Mouse (Mus musculus): Measurements from ENCODE around the gene Mapk1ip1. TPM values are rescaled to one million over a fixed set of nuclear protein-coding genes. Genes with fewer than 3 reads are reported as not detected.
A peak's percentile ranks its signal among the peaks of the same experiment; 100 is the strongest.

Gene Mapk1ip1
- polyA plus RNA-seq, 1 experiment from 2014 or later: 16.7 TPM

- Histone ChIP-seq H3K4me3 (ENCODE audit: control insufficient read depth in 1 of 2, insufficient read depth in 1 of 2, low read depth in 1 of 2, low read length in 2 of 2) (no peak overlapping the region), H3K27me3 (ENCODE audit: control insufficient read depth, insufficient read depth, low read length) (no peaks in the 10 kb centered on the region), H3K9me3 (ENCODE audit: control insufficient read depth, low read length) (no peaks in the 10 kb centered on the region), H3K4me2 (ENCODE audit: low read length) (no peak overlapping the region), H3K36me3 (ENCODE audit: control insufficient read depth, insufficient read depth, low read length) (no peaks in the 10 kb centered on the region), H3K4me1 (ENCODE audit: control insufficient read depth in 2 of 2, insufficient read depth in 2 of 2, low read length in 2 of 2) (peaks cover 0 to 2% of the 10 kb centered on the region in 2 experiments; a peak in 1 of 4 replicates), H3K27ac (replicated peaks in 1 of 2; ENCODE audit: control insufficient read depth in 1 of 2, insufficient read depth in 1 of 2, low read depth in 2 of 2, low read length in 2 of 2) (no peak overlapping the region), H3K9ac (ENCODE audit: low read length) (no peak overlapping the region)
- WGBS: 17% methylated on average over 11 of the region's 11 CpGs
- ATAC-seq (ENCODE audit: insufficient number of reproducible peaks, insufficient read depth, low FRiP score, low read depth): no peak
Observed at GRCm38 (mm10) chr7:138827812-138828211, 18.3 kb downstream of the Mapk1ip1 start.

- 83% methylated on average over 19 of the region's 19 CpGs for WGBS
- Histone ChIP-seq H3K9ac (ENCODE audit: low read length) (no peak overlapping the region), H3K27ac (replicated peaks in 1 of 2; ENCODE audit: control insufficient read depth in 1 of 2, insufficient read depth in 1 of 2, low read depth in 2 of 2, low read length in 2 of 2) (no peak overlapping the region), H3K4me3 (ENCODE audit: control insufficient read depth in 1 of 2, insufficient read depth in 1 of 2, low read depth in 1 of 2, low read length in 2 of 2) (no peak overlapping the region), H3K9me3 (ENCODE audit: control insufficient read depth, low read length) (no peaks in the 10 kb centered on the region), H3K4me2 (ENCODE audit: low read length) (no peak overlapping the region), H3K27me3 (ENCODE audit: control insufficient read depth, insufficient read depth, low read length) (no peaks in the 10 kb centered on the region), H3K36me3 (ENCODE audit: control insufficient read depth, insufficient read depth, low read length) (no peaks in the 10 kb centered on the region), H3K4me1 (ENCODE audit: control insufficient read depth in 2 of 2, insufficient read depth in 2 of 2, low read length in 2 of 2) (peaks cover 0 to 2% of the 10 kb centered on the region in 2 experiments; a peak in 1 of 4 replicates)
- no peak for ATAC-seq (ENCODE audit: insufficient number of reproducible peaks, insufficient read depth, low FRiP score, low read depth)
Observed at GRCm38 (mm10) chr7:138824995-138825756, 20.9 kb downstream of the Mapk1ip1 start.

GRCm38 (mm10) chr7:138824423-138824822 lies 21.6 kb downstream of the Mapk1ip1 start:
- H3K9ac ChIP-seq (ENCODE audit: low read length): no peak overlapping the region
- H3K36me3 ChIP-seq (ENCODE audit: control insufficient read depth, insufficient read depth, low read length): no peaks in the 10 kb centered on the region
- no peaks in the 10 kb centered on the region for H3K27me3 ChIP-seq (ENCODE audit: control insufficient read depth, insufficient read depth, low read length)
- H3K9me3 ChIP-seq (ENCODE audit: control insufficient read depth, low read length): no peaks in the 10 kb centered on the region
- no peak overlapping the region for H3K27ac ChIP-seq (replicated peaks in 1 of 2; ENCODE audit: control insufficient read depth in 1 of 2, insufficient read depth in 1 of 2, low read depth in 2 of 2, low read length in 2 of 2)
- no peak overlapping the region for H3K4me2 ChIP-seq (ENCODE audit: low read length)
- WGBS: 74% methylated on average over 6 of the region's 6 CpGs
- peaks cover 0 to 2% of the 10 kb centered on the region in 2 experiments; a peak in 1 of 4 replicates for H3K4me1 ChIP-seq (ENCODE audit: control insufficient read depth in 2 of 2, insufficient read depth in 2 of 2, low read length in 2 of 2)
- ATAC-seq (ENCODE audit: insufficient number of reproducible peaks, insufficient read depth, low FRiP score, low read depth): no peak; the same call in 1 of the 2 replicates
- no peak overlapping the region for H3K4me3 ChIP-seq (ENCODE audit: control insufficient read depth in 1 of 2, insufficient read depth in 1 of 2, low read depth in 1 of 2, low read length in 2 of 2)

DNA sequence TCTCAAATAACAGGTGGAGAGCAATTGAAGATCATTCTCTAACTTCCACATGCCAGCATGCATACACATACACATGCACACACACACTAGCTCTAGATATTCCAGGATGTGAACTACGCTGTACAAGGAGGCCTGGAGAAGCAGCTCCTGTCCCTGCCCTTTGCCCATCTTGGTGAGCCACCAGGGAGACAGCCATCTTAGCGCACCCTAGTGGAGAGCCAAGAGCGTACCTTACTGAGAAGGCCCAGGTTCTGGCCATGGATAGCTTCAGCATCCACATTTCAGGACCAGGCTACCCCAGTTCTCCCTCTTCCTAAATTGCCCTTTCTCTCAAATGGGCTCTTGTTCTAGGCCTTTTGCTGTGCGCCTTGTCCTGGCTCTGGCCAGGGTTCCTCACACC lies 27.8 kb downstream of the Mapk1ip1 start:
- H3K9ac ChIP-seq (ENCODE audit: low read length): no peak overlapping the region
- H3K4me3 ChIP-seq (ENCODE audit: control insufficient read depth in 1 of 2, insufficient read depth in 1 of 2, low read depth in 1 of 2, low read length in 2 of 2): no peak overlapping the region
- no peak overlapping the region for H3K4me2 ChIP-seq (ENCODE audit: low read length)
- 57% methylated on average over 4 of the region's 4 CpGs for WGBS
- H3K27ac ChIP-seq (replicated peaks in 1 of 2; ENCODE audit: control insufficient read depth in 1 of 2, insufficient read depth in 1 of 2, low read depth in 2 of 2, low read length in 2 of 2): no peak overlapping the region
- no peaks in the 10 kb centered on the region for H3K9me3 ChIP-seq (ENCODE audit: control insufficient read depth, low read length)
- ATAC-seq (ENCODE audit: insufficient number of reproducible peaks, insufficient read depth, low FRiP score, low read depth): no peak
- no peaks in the 10 kb centered on the region for H3K27me3 ChIP-seq (ENCODE audit: control insufficient read depth, insufficient read depth, low read length)
- no peaks in the 10 kb centered on the region for H3K36me3 ChIP-seq (ENCODE audit: control insufficient read depth, insufficient read depth, low read length)
- peaks cover 0 to 3% of the 10 kb centered on the region in 2 experiments; a peak in 1 of 4 replicates for H3K4me1 ChIP-seq (ENCODE audit: control insufficient read depth in 2 of 2, insufficient read depth in 2 of 2, low read length in 2 of 2)

DNA sequence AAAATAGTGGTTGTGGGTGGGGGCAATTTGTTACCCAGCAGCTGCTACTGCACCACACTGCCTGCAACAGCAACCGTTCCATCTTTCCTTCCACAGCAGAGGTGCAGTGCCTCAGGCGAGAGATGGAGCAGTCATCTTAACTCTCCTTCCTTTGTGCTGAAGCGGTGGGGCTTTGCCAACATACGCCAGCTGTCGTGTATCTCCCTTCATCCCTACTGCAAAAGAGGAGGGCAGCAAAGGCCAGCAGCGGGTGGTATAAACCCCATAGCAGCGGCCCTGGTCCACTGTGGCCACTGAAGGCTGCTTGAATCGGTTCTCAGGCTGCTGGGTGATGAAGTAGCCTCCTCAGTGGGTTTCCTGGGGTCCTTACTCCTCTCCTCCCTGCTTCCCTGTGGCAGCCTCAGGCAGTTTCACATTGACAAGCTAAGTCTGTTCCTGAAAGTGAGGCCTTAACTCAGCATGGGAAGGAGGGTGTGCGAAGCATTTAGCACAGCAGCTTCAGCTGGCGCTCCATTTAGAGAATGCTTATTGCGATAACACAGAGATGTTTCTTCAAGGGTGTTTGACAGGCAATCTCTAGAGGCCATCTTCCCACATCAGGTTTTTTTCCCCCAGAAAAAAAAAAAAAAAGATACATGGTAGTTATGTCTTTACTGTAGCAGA lies 32.7 kb downstream of the Mapk1ip1 start:
- no peak overlapping the region for H3K4me3 ChIP-seq (ENCODE audit: control insufficient read depth in 1 of 2, insufficient read depth in 1 of 2, low read depth in 1 of 2, low read length in 2 of 2)

DNA sequence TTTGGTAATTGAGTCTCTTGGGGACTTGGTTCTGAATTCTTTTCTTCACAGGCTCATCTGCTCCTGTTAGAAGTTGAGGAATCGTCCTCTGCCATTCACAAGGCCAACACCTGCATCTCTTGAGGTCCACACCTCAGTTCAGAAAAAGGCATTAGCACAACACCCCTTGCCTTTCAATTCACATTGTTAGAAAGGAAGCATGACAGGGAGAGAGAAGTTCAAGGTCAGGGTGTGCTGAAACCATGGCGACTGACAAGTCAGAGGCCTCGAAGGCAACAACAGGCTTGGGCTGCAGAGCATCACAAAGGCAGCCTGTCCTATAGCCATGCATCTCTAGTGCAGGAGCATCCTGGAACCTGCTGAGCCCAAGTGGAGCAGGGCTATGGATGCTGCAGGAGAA lies 38.9 kb downstream of the Mapk1ip1 start:
- Histone ChIP-seq H3K36me3 (ENCODE audit: control insufficient read depth, insufficient read depth, low read length) (no peaks in the 10 kb centered on the region), H3K9ac (ENCODE audit: low read length) (no peak overlapping the region), H3K27me3 (ENCODE audit: control insufficient read depth, insufficient read depth, low read length) (no peaks in the 10 kb centered on the region), H3K27ac (replicated peaks in 1 of 2; ENCODE audit: control insufficient read depth in 1 of 2, insufficient read depth in 1 of 2, low read depth in 2 of 2, low read length in 2 of 2) (no peak overlapping the region), H3K9me3 (ENCODE audit: control insufficient read depth, low read length) (peaks cover 12% of the 10 kb centered on the region; the same call in 1 of the 2 replicates), H3K4me1 (ENCODE audit: control insufficient read depth in 2 of 2, insufficient read depth in 2 of 2, low read length in 2 of 2) (no peaks in the 10 kb centered on the region), H3K4me2 (ENCODE audit: low read length) (no peak overlapping the region), H3K4me3 (ENCODE audit: control insufficient read depth in 1 of 2, insufficient read depth in 1 of 2, low read depth in 1 of 2, low read length in 2 of 2) (no peak overlapping the region)
- WGBS: 80% methylated on average over 3 of the region's 3 CpGs
- ATAC-seq (ENCODE audit: insufficient number of reproducible peaks, insufficient read depth, low FRiP score, low read depth): no peak

More for the DNA sequence above, 32.7 kb downstream of the Mapk1ip1 start:
- Histone ChIP-seq H3K9me3 (ENCODE audit: control insufficient read depth, low read length) (no peaks in the 10 kb centered on the region), H3K4me1 (ENCODE audit: control insufficient read depth in 2 of 2, insufficient read depth in 2 of 2, low read length in 2 of 2) (peaks cover 0 to 3% of the 10 kb centered on the region in 2 experiments; a peak in 1 of 4 replicates), H3K4me2 (ENCODE audit: low read length) (no peak overlapping the region), H3K27me3 (ENCODE audit: control insufficient read depth, insufficient read depth, low read length) (no peaks in the 10 kb centered on the region), H3K27ac (replicated peaks in 1 of 2; ENCODE audit: control insufficient read depth in 1 of 2, insufficient read depth in 1 of 2, low read depth in 2 of 2, low read length in 2 of 2) (peak overlapping the region in 1 of 2 experiments; percentile 11; a peak in 1 of 4 replicates), H3K9ac (ENCODE audit: low read length) (no peak overlapping the region), H3K36me3 (ENCODE audit: control insufficient read depth, insufficient read depth, low read length) (no peaks in the 10 kb centered on the region)
- 69% methylated on average over 11 of the region's 11 CpGs for WGBS
- ATAC-seq (ENCODE audit: insufficient number of reproducible peaks, insufficient read depth, low FRiP score, low read depth): no peak

- no peaks in the 10 kb centered on the region for H3K36me3 ChIP-seq (ENCODE audit: control insufficient read depth, insufficient read depth, low read length)
- H3K27ac ChIP-seq (replicated peaks in 1 of 2; ENCODE audit: control insufficient read depth in 1 of 2, insufficient read depth in 1 of 2, low read depth in 2 of 2, low read length in 2 of 2): no peak overlapping the region
- peaks cover 12% of the 10 kb centered on the region; the same call in 1 of the 2 replicates for H3K9me3 ChIP-seq (ENCODE audit: control insufficient read depth, low read length)
- no peaks in the 10 kb centered on the region for H3K4me1 ChIP-seq (ENCODE audit: control insufficient read depth in 2 of 2, insufficient read depth in 2 of 2, low read length in 2 of 2)
- H3K4me3 ChIP-seq (ENCODE audit: control insufficient read depth in 1 of 2, insufficient read depth in 1 of 2, low read depth in 1 of 2, low read length in 2 of 2): no peak overlapping the region
- H3K4me2 ChIP-seq (ENCODE audit: low read length): no peak overlapping the region
- H3K9ac ChIP-seq (ENCODE audit: low read length): no peak overlapping the region
- WGBS: 6% methylated on average over 4 of the region's 4 CpGs
- ATAC-seq (ENCODE audit: insufficient number of reproducible peaks, insufficient read depth, low FRiP score, low read depth): no peak
- H3K27me3 ChIP-seq (ENCODE audit: control insufficient read depth, insufficient read depth, low read length): no peaks in the 10 kb centered on the region
Observed at GRCm38 (mm10) chr7:138803386-138803785, 42.7 kb downstream of the Mapk1ip1 start.

Measured in heart, embryonic 14.5 days (tissue).